Mouse (Mus musculus): ENCODE results near the gene H2-DMa.

H2-DMa gene

GRCm38 (mm10) chr17:34106555-34106954 is 12.8 kb upstream of the H2-DMa start:
- DNase-seq, result no peak

- DNase-seq, result no peak
Observed at GRCm38 (mm10) chr17:34107109-34107867, 12.1 kb upstream of the H2-DMa start.

- DNase-seq, result no peak
Observed at GRCm38 (mm10) chr17:34108460-34108859, 10.9 kb upstream of the H2-DMa start.

- DNase-seq, result peak; percentile 23
Observed at GRCm38 (mm10) chr17:34109038-34109805, 10.1 kb upstream of the H2-DMa start.

- DNase-seq, result no peak
Observed at GRCm38 (mm10) chr17:34109806-34110195, 9.5 kb upstream of the H2-DMa start.

- DNase-seq, result peak; percentile 23
Observed at GRCm38 (mm10) chr17:34110309-34110708, 9.0 kb upstream of the H2-DMa start.

- DNase-seq, result no peak
Observed at GRCm38 (mm10) chr17:34114114-34114513, 5.2 kb upstream of the H2-DMa start.

- no peak for DNase-seq
Observed at GRCm38 (mm10) chr17:34116736-34117370, 2.5 kb upstream of the H2-DMa start.

GRCm38 (mm10) chr17:34117421-34118112 is 1.8 kb upstream of the H2-DMa start:
- peak; percentile 51 for DNase-seq

GRCm38 (mm10) chr17:34118113-34118872 is 1.0 kb upstream of the H2-DMa start:
- peak; percentile 82 for DNase-seq

GRCm38 (mm10) chr17:34118873-34119248 is 480 bp upstream of the H2-DMa start:
- DNase-seq, result no peak

- DNase-seq, result peak; percentile 93
Observed at GRCm38 (mm10) chr17:34120180-34120723, 911 bp downstream of the H2-DMa start.

GRCm38 (mm10) chr17:34120814-34121171 is 1.5 kb downstream of the H2-DMa start:
- peak; percentile 90 for DNase-seq

GRCm38 (mm10) chr17:34121172-34121878 is 2.0 kb downstream of the H2-DMa start:
- peak; percentile 92 for DNase-seq

- peak; percentile 89 for DNase-seq
Observed at GRCm38 (mm10) chr17:34121879-34122187, 2.5 kb downstream of the H2-DMa start.

GRCm38 (mm10) chr17:34122188-34122984 is 3.0 kb downstream of the H2-DMa start, which contains the start of gene Brd2:
Brd2 (minus strand) TSS chr17:34122634.
- DNase-seq, result peak; percentile 98

- no peak for DNase-seq
Observed at GRCm38 (mm10) chr17:34123111-34123510, 3.8 kb downstream of the H2-DMa start.

GRCm38 (mm10) chr17:34123518-34123917 is 4.2 kb downstream of the H2-DMa start:
- DNase-seq, result no peak

- no peak for DNase-seq
Observed at GRCm38 (mm10) chr17:34124649-34125048, 5.3 kb downstream of the H2-DMa start.

GRCm38 (mm10) chr17:34126826-34127420 is 7.6 kb downstream of the H2-DMa start:
- DNase-seq, result no peak

Measured in cerebellum, adult 9-11 months (tissue).